Mouse (Mus musculus) ES-Bruce4 (cell line): ENCODE results near the gene Tbl3. TPM values are rescaled to one million over a fixed set of nuclear protein-coding genes. Genes with fewer than 3 reads are reported as not detected.

Source experiments
- H3K27ac ChIP-seq: 2 replicates; pipeline ENCODE4 v1.5.1; 2012; ENCODE audit warnings: low read length, inconsistent platforms; ENCODE audit not compliant: insufficient read depth
- H3K27me3 ChIP-seq: 2 replicates; pipeline ENCODE4 v1.6.1; 2012; ENCODE audit warnings: mild to moderate bottlenecking, low read length, inconsistent platforms; ENCODE audit not compliant: control insufficient read depth, poor library complexity, insufficient read depth, severe bottlenecking
- H3K36me3 ChIP-seq: 2 replicates; pipeline ENCODE4 v1.6.1; 2012; ENCODE audit warnings: inconsistent platforms, mild to moderate bottlenecking, low read length, moderate library complexity; ENCODE audit not compliant: control insufficient read depth, poor library complexity, insufficient read depth, severe bottlenecking
- H3K4me1 ChIP-seq: one replicate; pipeline ENCODE4 v1.8.1; 2011; ENCODE audit warnings: low read length; ENCODE audit not compliant: control insufficient read depth, insufficient read depth
- H3K4me3 ChIP-seq: 2 replicates; pipeline ENCODE4 v1.5.1; 2011; ENCODE audit warnings: low read depth, mild to moderate bottlenecking, low read length
- H3K9ac ChIP-seq: 2 replicates; pipeline ENCODE4 v1.6.1; 2012; ENCODE audit warnings: low read depth, mild to moderate bottlenecking, inconsistent platforms; ENCODE audit not compliant: poor library complexity, severe bottlenecking
- H3K9me3 ChIP-seq: replicated peaks from 2 replicates; pipeline ENCODE4 v1.6.1; 2012; ENCODE audit warnings: mild to moderate bottlenecking, low read length, inconsistent platforms; ENCODE audit not compliant: control insufficient read depth, poor library complexity, insufficient read depth, severe bottlenecking
- CTCF ChIP-seq: IDR thresholded peaks from one replicate; pipeline ENCODE4 v1.8.1; 2011; ENCODE audit warnings: low read depth, low read length
- EP300 ChIP-seq: IDR thresholded peaks from 2 replicates; pipeline ENCODE4 v1.6.1; 2011; ENCODE audit warnings: low read depth, low read length; ENCODE audit not compliant: insufficient read depth
- POLR2A ChIP-seq: IDR thresholded peaks from one replicate; pipeline ENCODE4 v1.8.1; 2011; ENCODE audit warnings: low read length; ENCODE audit not compliant: insufficient read depth
- polyA plus RNA-seq: library from polyadenylated mRNA; stranded (reverse); fragments of >200 nt; gene quantifications from 2 replicates; pipeline ENCODE4 v1.2.4, GENCODE M21; 2011; ENCODE audit warnings: low read depth; ENCODE audit not compliant: missing spikeins, insufficient read depth, insufficient read length

Tbl3 gene
- polyA plus RNA-seq, 1 experiment, result 44.4 TPM

DNA sequence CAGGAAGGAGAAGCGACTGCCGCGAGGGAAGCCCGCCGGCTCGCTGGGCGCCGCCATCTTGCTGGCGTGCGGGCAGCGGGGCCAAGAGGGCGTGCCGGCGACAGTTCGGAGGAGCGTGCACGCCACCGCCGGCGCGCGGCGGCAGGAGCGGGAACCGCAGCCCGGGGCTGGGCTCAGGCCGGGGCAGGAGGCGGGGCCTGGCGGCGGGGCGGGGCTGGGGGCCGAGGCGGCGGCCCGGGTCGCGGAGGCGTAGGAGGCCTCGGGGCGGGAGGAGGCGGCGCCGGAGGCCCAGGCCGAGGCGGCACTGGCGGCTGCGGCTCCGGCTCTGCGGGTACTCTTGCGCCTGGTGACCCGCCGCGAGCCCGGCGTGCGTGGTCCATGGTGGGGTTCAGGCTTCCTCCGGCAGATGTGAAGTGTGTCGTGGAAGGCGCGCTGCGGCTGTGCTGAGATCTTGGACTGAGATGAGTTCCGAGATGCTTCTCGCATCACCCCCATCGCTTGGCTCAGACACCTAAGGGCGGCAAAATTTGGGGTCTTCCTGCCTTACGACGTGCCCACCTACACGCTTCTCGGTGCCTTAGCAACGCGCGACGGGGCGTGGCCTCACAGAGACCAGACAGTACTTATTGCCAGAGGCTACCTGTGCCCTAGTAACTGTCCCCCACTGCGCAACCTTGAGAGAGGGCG is 11.3 kb downstream of the Tbl3 start, which contains the start of the genes Gfer and Noxo1:
TSS of gene Gfer (minus strand) at position 146 of the 687 bp plus-strand sequence.
TSS of gene Noxo1 (plus strand) at position 224 of the 687 bp plus-strand sequence.
- Histone ChIP-seq H3K9ac (peak within 1 kb of the TSS; percentile 95), H3K27me3 (no peaks in the 10 kb centered on the region), H3K36me3 (peaks cover 14% of the 10 kb centered on the region), H3K9me3 (no peaks in the 10 kb centered on the region), H3K4me1 (peaks cover 6% of the 10 kb centered on the region), H3K27ac (peak within 1 kb of the TSS; percentile 86), H3K4me3 (peak within 1 kb of the TSS; percentile 89)
- peak; percentile 78 for TF ChIP-seq EP300
- TF ChIP-seq POLR2A, result no peak

- Histone ChIP-seq H3K27me3 (no peaks in the 10 kb centered on the region), H3K4me1 (peaks cover 6% of the 10 kb centered on the region), H3K9me3 (no peaks in the 10 kb centered on the region), H3K36me3 (peaks cover 8% of the 10 kb centered on the region), H3K27ac (peak overlapping the region; percentile 86), H3K4me3 (peak overlapping the region; percentile 89), H3K9ac (peak overlapping the region; percentile 95)
- TF ChIP-seq POLR2A (no peak), CTCF (no peak), EP300 (no peak)
These were observed 12.0 kb downstream of the Tbl3 start for GRCm38 (mm10) chr17:24695326-24696010.

DNA sequence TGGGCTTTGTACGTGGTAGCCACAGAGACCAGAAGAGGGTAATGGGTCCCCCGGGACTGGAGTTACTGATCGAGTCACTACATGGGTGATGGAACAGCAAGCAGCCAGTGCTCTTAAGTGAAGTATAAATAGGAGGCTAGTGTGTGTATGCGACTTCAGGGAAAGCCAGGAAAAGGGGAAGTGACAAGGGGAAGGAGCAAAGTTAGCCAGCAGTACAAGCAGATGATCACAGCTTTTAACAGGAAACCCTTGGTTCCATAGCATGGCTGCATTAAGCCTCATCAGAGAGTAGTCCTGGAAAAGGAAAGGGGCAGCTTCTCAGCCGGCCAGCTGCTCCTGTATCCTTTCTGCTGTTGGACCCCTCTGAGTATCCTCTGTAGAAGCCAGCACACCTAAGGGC is 15.1 kb downstream of the Tbl3 start:
- peaks cover 8% of the 10 kb centered on the region for H3K36me3 ChIP-seq
- TF ChIP-seq EP300, result no peak
- TF ChIP-seq POLR2A, result no peak
- no peak for TF ChIP-seq CTCF
- H3K4me3 ChIP-seq, result no peak overlapping the region
- no peak overlapping the region for H3K9ac ChIP-seq
- H3K27ac ChIP-seq, result no peak overlapping the region
- H3K27me3 ChIP-seq, result no peaks in the 10 kb centered on the region
- no peaks in the 10 kb centered on the region for H3K4me1 ChIP-seq
- H3K9me3 ChIP-seq, result no peaks in the 10 kb centered on the region

DNA sequence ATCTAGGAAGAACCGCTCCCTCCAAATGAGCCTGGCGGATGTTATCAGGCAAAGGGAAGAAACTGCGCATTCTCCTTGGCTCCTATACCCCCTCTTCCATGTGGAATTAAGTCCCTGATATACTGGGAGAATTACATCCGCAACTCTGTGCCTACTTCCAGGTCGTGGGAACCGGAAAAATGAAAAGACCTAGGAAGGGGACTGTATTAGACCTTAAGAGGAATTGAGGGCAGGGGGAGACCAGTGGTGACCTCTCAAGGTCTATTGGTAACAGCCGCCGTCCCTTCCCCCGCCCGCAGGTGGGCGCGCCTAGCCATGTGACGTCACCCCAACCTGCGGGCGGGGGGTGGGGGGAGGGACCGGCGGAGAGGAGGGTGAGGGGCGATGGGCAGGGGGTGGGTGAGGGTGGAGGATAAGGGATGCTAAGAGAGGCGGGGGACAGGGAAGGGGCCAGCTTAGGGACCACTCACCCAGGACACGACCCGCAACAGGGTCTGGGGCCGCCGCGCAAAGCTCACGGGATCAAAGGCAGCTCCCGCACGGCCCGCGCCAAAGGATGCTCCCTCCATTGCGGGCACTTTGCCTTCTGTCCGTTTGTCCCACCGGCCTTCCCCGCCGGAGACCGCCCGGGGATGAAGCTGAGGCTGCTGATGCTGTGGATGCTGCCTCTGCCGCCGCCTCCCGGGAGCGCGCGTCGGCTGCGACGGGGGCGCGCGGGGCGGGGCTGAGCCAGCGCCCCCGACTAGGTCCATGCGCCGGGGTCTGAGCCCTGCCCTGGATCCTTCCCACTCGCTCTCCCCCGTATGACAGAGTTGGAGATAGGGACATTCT is 18.0 kb downstream of the Tbl3 start, which contains the start of gene Syngr3:
TSS of gene Syngr3 (minus strand) at position 705 of the 831 bp plus-strand sequence.
- Histone ChIP-seq H3K27me3 (no peaks in the 10 kb centered on the region), H3K9ac (peak within 1 kb of the TSS; percentile 83), H3K4me3 (peak within 1 kb of the TSS; percentile 86), H3K36me3 (peaks cover 8% of the 10 kb centered on the region), H3K27ac (no peak within 1 kb of the TSS), H3K9me3 (no peaks in the 10 kb centered on the region), H3K4me1 (no peaks in the 10 kb centered on the region)
- TF ChIP-seq POLR2A (no peak), CTCF (no peak), EP300 (no peak)

- Histone ChIP-seq H3K36me3 (peaks cover under 1% of the 10 kb centered on the region), H3K9me3 (no peaks in the 10 kb centered on the region), H3K27ac (no peak overlapping the region), H3K4me3 (peak overlapping the region; percentile 40), H3K9ac (no peak overlapping the region), H3K4me1 (no peaks in the 10 kb centered on the region), H3K27me3 (no peaks in the 10 kb centered on the region)
- TF ChIP-seq POLR2A (no peak), EP300 (no peak), CTCF (no peak)
These were observed 19.9 kb downstream of the Tbl3 start for GRCm38 (mm10) chr17:24687599-24687998.
